Mouse (Mus musculus) ES-Bruce4 (cell line): Measurements from ENCODE around the gene Smim11. TPM values are rescaled to one million over a fixed set of nuclear protein-coding genes. Genes with fewer than 3 reads are reported as not detected.

Experiments
- H3K27ac ChIP-seq: 2 replicates; pipeline ENCODE4 v1.5.1; 2012; ENCODE audit warnings: low read length, inconsistent platforms; ENCODE audit not compliant: insufficient read depth
- H3K27me3 ChIP-seq: 2 replicates; pipeline ENCODE4 v1.6.1; 2012; ENCODE audit warnings: mild to moderate bottlenecking, low read length, inconsistent platforms; ENCODE audit not compliant: control insufficient read depth, poor library complexity, insufficient read depth, severe bottlenecking
- H3K36me3 ChIP-seq: 2 replicates; pipeline ENCODE4 v1.6.1; 2012; ENCODE audit warnings: inconsistent platforms, mild to moderate bottlenecking, low read length, moderate library complexity; ENCODE audit not compliant: control insufficient read depth, poor library complexity, insufficient read depth, severe bottlenecking
- H3K4me1 ChIP-seq: one replicate; pipeline ENCODE4 v1.8.1; 2011; ENCODE audit warnings: low read length; ENCODE audit not compliant: control insufficient read depth, insufficient read depth
- H3K4me3 ChIP-seq: 2 replicates; pipeline ENCODE4 v1.5.1; 2011; ENCODE audit warnings: low read depth, mild to moderate bottlenecking, low read length
- H3K9ac ChIP-seq: 2 replicates; pipeline ENCODE4 v1.6.1; 2012; ENCODE audit warnings: low read depth, mild to moderate bottlenecking, inconsistent platforms; ENCODE audit not compliant: poor library complexity, severe bottlenecking
- H3K9me3 ChIP-seq: replicated peaks from 2 replicates; pipeline ENCODE4 v1.6.1; 2012; ENCODE audit warnings: mild to moderate bottlenecking, low read length, inconsistent platforms; ENCODE audit not compliant: control insufficient read depth, poor library complexity, insufficient read depth, severe bottlenecking
- CTCF ChIP-seq: IDR thresholded peaks from one replicate; pipeline ENCODE4 v1.8.1; 2011; ENCODE audit warnings: low read depth, low read length
- EP300 ChIP-seq: IDR thresholded peaks from 2 replicates; pipeline ENCODE4 v1.6.1; 2011; ENCODE audit warnings: low read depth, low read length; ENCODE audit not compliant: insufficient read depth
- POLR2A ChIP-seq: IDR thresholded peaks from one replicate; pipeline ENCODE4 v1.8.1; 2011; ENCODE audit warnings: low read length; ENCODE audit not compliant: insufficient read depth
- polyA plus RNA-seq: library from polyadenylated mRNA; stranded (reverse); fragments of >200 nt; gene quantifications from 2 replicates; pipeline ENCODE4 v1.2.4, GENCODE M21; 2011; ENCODE audit warnings: low read depth; ENCODE audit not compliant: missing spikeins, insufficient read depth, insufficient read length

Gene Smim11
- polyA plus RNA-seq, result 28.7 and 37.2 TPM in 2 replicates

GRCm38 (mm10) chr16:92300649-92301411, at the start of gene Smim11:
Gene Smim11 (plus strand): TSS chr16:92301286.
- TF ChIP-seq CTCF (no peak), EP300 (no peak), POLR2A (peak; percentile 55)
- H3K4me1 ChIP-seq, result peaks cover 3% of the 10 kb centered on the region
- peak within 1 kb of the TSS; percentile 87 for H3K4me3 ChIP-seq
- peak within 1 kb of the TSS; percentile 63 for H3K9ac ChIP-seq
- no peaks in the 10 kb centered on the region for H3K27me3 ChIP-seq
- peak within 1 kb of the TSS; percentile 13; the same call in 1 of the 2 replicates for H3K27ac ChIP-seq
- H3K36me3 ChIP-seq, result no peaks in the 10 kb centered on the region
- no peaks in the 10 kb centered on the region for H3K9me3 ChIP-seq

GRCm38 (mm10) chr16:92254316-92254715, 46.8 kb upstream of the Smim11 start:
- H3K27me3 ChIP-seq, result no peaks in the 10 kb centered on the region
- TF ChIP-seq CTCF, result no peak
- no peak for TF ChIP-seq EP300
- TF ChIP-seq POLR2A, result no peak
- no peak overlapping the region for H3K27ac ChIP-seq

GRCm38 (mm10) chr16:92267861-92268260, 33.2 kb upstream of the Smim11 start:
- Histone ChIP-seq H3K27me3 (no peaks in the 10 kb centered on the region), H3K4me1 (no peaks in the 10 kb centered on the region), H3K9me3 (no peaks in the 10 kb centered on the region), H3K36me3 (no peaks in the 10 kb centered on the region), H3K27ac (no peak overlapping the region), H3K9ac (no peak overlapping the region), H3K4me3 (no peak overlapping the region)
- TF ChIP-seq EP300 (no peak), POLR2A (no peak), CTCF (no peak)

More at GRCm38 (mm10) chr16:92254316-92254715, 46.8 kb upstream of the Smim11 start:
- Histone ChIP-seq H3K36me3 (no peaks in the 10 kb centered on the region), H3K4me1 (no peaks in the 10 kb centered on the region), H3K4me3 (no peak overlapping the region), H3K9me3 (no peaks in the 10 kb centered on the region), H3K9ac (no peak overlapping the region)

- H3K9me3 ChIP-seq, result no peaks in the 10 kb centered on the region; the same call in 1 of the 2 replicates
- no peaks in the 10 kb centered on the region for H3K27me3 ChIP-seq
- no peaks in the 10 kb centered on the region for H3K36me3 ChIP-seq
- H3K4me3 ChIP-seq, result no peak overlapping the region
- no peak overlapping the region for H3K9ac ChIP-seq
- H3K4me1 ChIP-seq, result no peaks in the 10 kb centered on the region
- TF ChIP-seq EP300 (no peak), CTCF (no peak), POLR2A (no peak)
- no peak overlapping the region for H3K27ac ChIP-seq
Measured at GRCm38 (mm10) chr16:92274516-92274915, 26.6 kb upstream of the Smim11 start.

- TF ChIP-seq CTCF (no peak), POLR2A (no peak), EP300 (no peak)
- H3K9ac ChIP-seq, result no peak overlapping the region
- H3K4me3 ChIP-seq, result no peak overlapping the region
- H3K27me3 ChIP-seq, result no peaks in the 10 kb centered on the region
- no peaks in the 10 kb centered on the region for H3K4me1 ChIP-seq
- H3K9me3 ChIP-seq, result no peaks in the 10 kb centered on the region; the same call in 1 of the 2 replicates
- H3K36me3 ChIP-seq, result no peaks in the 10 kb centered on the region
- H3K27ac ChIP-seq, result no peak overlapping the region
Measured at GRCm38 (mm10) chr16:92275526-92275925, 25.6 kb upstream of the Smim11 start.

GRCm38 (mm10) chr16:92282671-92283070, 18.4 kb upstream of the Smim11 start:
- Histone ChIP-seq H3K36me3 (no peaks in the 10 kb centered on the region), H3K4me3 (no peak overlapping the region), H3K27ac (no peak overlapping the region), H3K9me3 (no peaks in the 10 kb centered on the region), H3K9ac (no peak overlapping the region), H3K27me3 (no peaks in the 10 kb centered on the region), H3K4me1 (no peaks in the 10 kb centered on the region)
- no peak for TF ChIP-seq POLR2A
- TF ChIP-seq CTCF, result no peak
- TF ChIP-seq EP300, result no peak
